Mouse (Mus musculus): Measurements from ENCODE around the gene C1qb. TPM values are rescaled to one million over a fixed set of nuclear protein-coding genes. Genes with fewer than 3 reads are reported as not detected.
A peak's percentile ranks its signal among the peaks of the same experiment; 100 is the strongest.

The C1qb gene
- polyA plus RNA-seq, 1 experiment from 2014 or later = 20.4 TPM

GRCm38 (mm10) chr4:136911211-136911646 lies 25.2 kb upstream of the C1qb start:
- Histone ChIP-seq H3K36me3 (ENCODE audit: poor library complexity, severe bottlenecking) (no peaks in the 10 kb centered on the region), H3K9ac (no peak overlapping the region; the same call in 1 of the 2 replicates), H3K27me3 (peaks cover 69% of the 10 kb centered on the region), H3K4me1 (peaks cover 31% of the 10 kb centered on the region), H3K9me3 (replicated peaks) (no peaks in the 10 kb centered on the region), H3K4me3 (0 out of 2 replicates have a peak overlapping the region, but pooled peaks have one; percentile 9), H3K27ac (no peak overlapping the region), H3K4me2 (peak overlapping the region; percentile 42)
- peak; percentile 57 for ATAC-seq
- 3% methylated on average over 17 of the region's 17 CpGs for WGBS

- no peak overlapping the region for H3K4me3 ChIP-seq
- H3K9ac ChIP-seq = no peak overlapping the region
- H3K4me1 ChIP-seq = peaks cover 41% of the 10 kb centered on the region
- ATAC-seq = no peak
- no peaks in the 10 kb centered on the region for H3K9me3 ChIP-seq (replicated peaks)
- H3K36me3 ChIP-seq (ENCODE audit: poor library complexity, severe bottlenecking) = no peaks in the 10 kb centered on the region
- H3K4me2 ChIP-seq = no peak overlapping the region
- peaks cover 70% of the 10 kb centered on the region for H3K27me3 ChIP-seq
- no peak overlapping the region for H3K27ac ChIP-seq
Measured at GRCm38 (mm10) chr4:136907809-136908208, 21.8 kb upstream of the C1qb start.

- 15% methylated on average over 7 of the region's 7 CpGs for WGBS
- Histone ChIP-seq H3K4me3 (no peak overlapping the region), H3K4me1 (peaks cover 35% of the 10 kb centered on the region), H3K9me3 (replicated peaks) (no peaks in the 10 kb centered on the region), H3K36me3 (ENCODE audit: poor library complexity, severe bottlenecking) (no peaks in the 10 kb centered on the region), H3K27me3 (peaks cover 62% of the 10 kb centered on the region), H3K9ac (no peak overlapping the region), H3K27ac (no peak overlapping the region), H3K4me2 (no peak overlapping the region)
- ATAC-seq = no peak
Measured at GRCm38 (mm10) chr4:136907033-136907432, 21.0 kb upstream of the C1qb start.

- under 1% methylated on average over 23 of the region's 23 CpGs for WGBS
- Histone ChIP-seq H3K36me3 (ENCODE audit: poor library complexity, severe bottlenecking) (no peaks in the 10 kb centered on the region), H3K4me3 (peak overlapping the region; percentile 9; the same call in 1 of the 2 replicates), H3K4me2 (peak overlapping the region; percentile 50), H3K4me1 (peaks cover 21% of the 10 kb centered on the region), H3K9me3 (replicated peaks) (no peaks in the 10 kb centered on the region), H3K27me3 (peaks cover 44% of the 10 kb centered on the region), H3K27ac (peak overlapping the region; percentile 33), H3K9ac (peak overlapping the region; percentile 12; the same call in 1 of the 2 replicates)
- ATAC-seq = peak; percentile 93
Measured at GRCm38 (mm10) chr4:136904767-136905539, 19.0 kb upstream of the C1qb start.

- H3K36me3 ChIP-seq (ENCODE audit: poor library complexity, severe bottlenecking) = no peaks in the 10 kb centered on the region
- H3K4me2 ChIP-seq = no peak overlapping the region
- no peaks in the 10 kb centered on the region for H3K9me3 ChIP-seq (replicated peaks)
- no peak overlapping the region for H3K4me3 ChIP-seq
- 65% methylated on average over 7 of the region's 7 CpGs for WGBS
- H3K4me1 ChIP-seq = peaks cover 9% of the 10 kb centered on the region
- no peak overlapping the region for H3K27ac ChIP-seq
- H3K27me3 ChIP-seq = peaks cover 37% of the 10 kb centered on the region
- H3K9ac ChIP-seq = no peak overlapping the region
- ATAC-seq = no peak
Measured at GRCm38 (mm10) chr4:136899154-136899553, 13.2 kb upstream of the C1qb start.

- H3K4me3 ChIP-seq = no peak within 1 kb of the TSS
- peaks cover 40% of the 10 kb centered on the region for H3K27me3 ChIP-seq
- no peak within 1 kb of the TSS for H3K9ac ChIP-seq
- H3K4me2 ChIP-seq = no peak within 1 kb of the TSS
- H3K36me3 ChIP-seq (ENCODE audit: poor library complexity, severe bottlenecking) = no peaks in the 10 kb centered on the region
- no peaks in the 10 kb centered on the region for H3K9me3 ChIP-seq (replicated peaks)
- 81% methylated on average over 9 of the region's 9 CpGs for WGBS
- H3K27ac ChIP-seq = no peak within 1 kb of the TSS
- peaks cover 7% of the 10 kb centered on the region for H3K4me1 ChIP-seq
- no peak for ATAC-seq
Measured at GRCm38 (mm10) chr4:136898637-136899036, 12.7 kb upstream of the C1qb start, which contains the start of gene C1qa. C1qa (minus strand) TSS chr4:136898803.

GRCm38 (mm10) chr4:136898084-136898598 lies 12.2 kb upstream of the C1qb start:
- Histone ChIP-seq H3K4me2 (no peak overlapping the region), H3K27me3 (peaks cover 41% of the 10 kb centered on the region), H3K9ac (no peak overlapping the region), H3K27ac (no peak overlapping the region), H3K4me3 (no peak overlapping the region), H3K9me3 (replicated peaks) (no peaks in the 10 kb centered on the region), H3K36me3 (ENCODE audit: poor library complexity, severe bottlenecking) (no peaks in the 10 kb centered on the region), H3K4me1 (peaks cover 7% of the 10 kb centered on the region)
- no peak for ATAC-seq
- 72% methylated on average over 9 of the region's 9 CpGs for WGBS

- Histone ChIP-seq H3K36me3 (ENCODE audit: poor library complexity, severe bottlenecking) (no peaks in the 10 kb centered on the region), H3K9ac (no peak overlapping the region), H3K4me1 (peaks cover 7% of the 10 kb centered on the region), H3K4me2 (peak overlapping the region; percentile 42; the same call in 1 of the 2 replicates), H3K4me3 (no peak overlapping the region), H3K27ac (no peak overlapping the region), H3K9me3 (replicated peaks) (no peaks in the 10 kb centered on the region), H3K27me3 (peaks cover 48% of the 10 kb centered on the region)
- ATAC-seq = no peak
- WGBS = 33% methylated on average over 10 of the region's 10 CpGs
Measured at GRCm38 (mm10) chr4:136896461-136896860, 10.5 kb upstream of the C1qb start.

GRCm38 (mm10) chr4:136895861-136896260 lies 9.9 kb upstream of the C1qb start:
- no peak overlapping the region for H3K9ac ChIP-seq
- ATAC-seq = no peak
- 2% methylated on average over 15 of the region's 15 CpGs for WGBS
- H3K4me1 ChIP-seq = peaks cover 7% of the 10 kb centered on the region
- H3K27me3 ChIP-seq = peaks cover 50% of the 10 kb centered on the region
- no peak overlapping the region for H3K4me3 ChIP-seq
- H3K4me2 ChIP-seq = peak overlapping the region; percentile 42; the same call in 1 of the 2 replicates
- H3K27ac ChIP-seq = no peak overlapping the region
- no peaks in the 10 kb centered on the region for H3K36me3 ChIP-seq (ENCODE audit: poor library complexity, severe bottlenecking)
- H3K9me3 ChIP-seq (replicated peaks) = no peaks in the 10 kb centered on the region

GRCm38 (mm10) chr4:136894821-136895220 lies 8.8 kb upstream of the C1qb start:
- H3K27me3 ChIP-seq = peaks cover 53% of the 10 kb centered on the region
- H3K9me3 ChIP-seq (replicated peaks) = no peaks in the 10 kb centered on the region
- H3K4me2 ChIP-seq = no peak overlapping the region
- H3K9ac ChIP-seq = no peak overlapping the region
- no peak overlapping the region for H3K4me3 ChIP-seq
- ATAC-seq = no peak
- H3K4me1 ChIP-seq = peaks cover 7% of the 10 kb centered on the region
- 71% methylated on average over 4 of the region's 4 CpGs for WGBS
- H3K27ac ChIP-seq = no peak overlapping the region; the same call in 1 of the 2 replicates
- no peaks in the 10 kb centered on the region for H3K36me3 ChIP-seq (ENCODE audit: poor library complexity, severe bottlenecking)

GRCm38 (mm10) chr4:136893691-136894543 lies 7.9 kb upstream of the C1qb start:
- ATAC-seq = peak; percentile 85
- Histone ChIP-seq H3K9me3 (replicated peaks) (no peaks in the 10 kb centered on the region), H3K36me3 (ENCODE audit: poor library complexity, severe bottlenecking) (no peaks in the 10 kb centered on the region), H3K4me1 (peaks cover 7% of the 10 kb centered on the region), H3K4me2 (no peak overlapping the region), H3K4me3 (no peak overlapping the region), H3K27me3 (peaks cover 53% of the 10 kb centered on the region), H3K27ac (no peak overlapping the region), H3K9ac (no peak overlapping the region)
- 5% methylated on average over 9 of the region's 9 CpGs for WGBS

GRCm38 (mm10) chr4:136892811-136893210 lies 6.8 kb upstream of the C1qb start, which contains the start of gene C1qc:
C1qc (minus strand) TSS chr4:136893065.
- peaks cover 53% of the 10 kb centered on the region for H3K27me3 ChIP-seq
- no peak within 1 kb of the TSS for H3K4me3 ChIP-seq
- H3K9ac ChIP-seq = no peak within 1 kb of the TSS
- no peaks in the 10 kb centered on the region for H3K9me3 ChIP-seq (replicated peaks)
- 62% methylated on average over 5 of the region's 5 CpGs for WGBS
- H3K4me2 ChIP-seq = no peak within 1 kb of the TSS
- no peak for ATAC-seq
- H3K36me3 ChIP-seq (ENCODE audit: poor library complexity, severe bottlenecking) = no peaks in the 10 kb centered on the region
- peaks cover 7% of the 10 kb centered on the region for H3K4me1 ChIP-seq
- no peak within 1 kb of the TSS for H3K27ac ChIP-seq
